9 mouse cellular contexts compared by ENCODE assay signal in the genomic region with DNA sequence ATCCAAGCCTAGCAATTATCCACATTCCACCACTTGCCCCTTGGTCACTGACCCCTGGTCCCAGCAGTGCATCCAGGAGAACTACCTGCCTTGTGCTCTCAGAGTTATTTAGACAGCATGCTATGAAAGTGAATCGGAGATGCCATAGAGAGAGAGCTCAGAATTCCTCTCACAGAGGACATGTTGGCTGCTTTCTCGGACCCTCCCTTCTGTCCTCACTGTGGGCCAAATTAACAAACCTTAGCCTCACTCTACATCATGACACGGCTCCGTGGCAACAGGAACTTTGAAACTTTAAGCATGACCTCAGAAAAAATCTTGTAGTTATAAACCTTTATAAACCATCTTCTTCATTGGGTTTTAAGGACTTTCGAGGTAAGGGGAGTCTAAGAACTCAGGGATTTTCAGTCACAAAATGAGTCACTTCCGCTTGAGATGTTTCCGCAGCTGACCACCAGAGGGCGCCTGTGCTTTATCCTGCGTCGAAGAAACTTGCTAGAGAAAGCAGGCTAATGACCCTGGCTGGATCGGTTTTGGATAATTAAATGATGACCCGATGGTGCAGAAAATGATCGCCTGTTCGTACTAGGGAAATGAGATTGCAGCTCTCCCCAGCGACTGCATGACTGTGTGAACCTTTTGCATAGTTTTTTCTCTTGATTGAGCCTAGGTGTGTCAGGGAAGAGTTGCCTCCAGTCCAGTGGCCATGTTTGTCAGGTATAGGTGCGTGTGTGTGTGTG.
DNase-seq lines count a peak whose midpoint lies in the region; ATAC-seq lines count a peak whose summit lies in the region.
"Had no signal": no experiment of that assay in that cellular context is flagged by ENCODE, and none has a peak within 500 bp of the region (broad histone marks: within the 10 kb centered on the region; RNA-seq: fewer than 3 reads in every experiment).

No protein-coding gene starts in this region.

- 31% methylated on average over 16 of the region's 16 CpGs for WGBS in embryonic facial prominence, embryonic 11.5 days
- WGBS in heart, embryonic 13.5 days: 30% methylated on average over 16 of the region's 16 CpGs

- no peaks in the 10 kb centered on the region for H3K27me3 ChIP-seq in embryonic facial prominence, embryonic 11.5 days (ENCODE audit: control insufficient read depth, insufficient read depth, low read length)
- no peaks in the 10 kb centered on the region for H3K27me3 ChIP-seq in heart, embryonic 13.5 days (replicated peaks)
- H3K27me3 ChIP-seq: limb, embryonic 15.5 days had no signal

- peak; percentile 29 for DNase-seq in MEL-GATA-1-ER (ENCODE audit: extremely low read depth, low read depth)
- peak; percentile 12 to 36 for DNase-seq in adrenal gland, postnatal 4 days (ENCODE audit: low spot score in 2 of 2)
- peak; percentile 83 for DNase-seq in embryonic facial prominence, embryonic 11.5 days (ENCODE audit: low spot score)
- DNase-seq in kidney, postnatal 36 days: peak; percentile 56 to 86
- peak; percentile 71 for DNase-seq in lung, postnatal 36 days
- DNase-seq in retina, postnatal 7 days (ENCODE audit: low read depth, low spot score): peak; percentile 58

- no peaks in the 10 kb centered on the region for H3K36me3 ChIP-seq in embryonic facial prominence, embryonic 11.5 days (replicated peaks; ENCODE audit: control insufficient read depth, insufficient read depth, low read depth, low read length)
- H3K36me3 ChIP-seq in heart, embryonic 13.5 days: no peaks in the 10 kb centered on the region
- H3K36me3 ChIP-seq: limb, embryonic 15.5 days had no signal

- H3K9ac ChIP-seq in embryonic facial prominence, embryonic 11.5 days (replicated peaks; ENCODE audit: low read length): no peak overlapping the region
- H3K9ac ChIP-seq in heart, embryonic 13.5 days: no peak overlapping the region
- H3K9ac ChIP-seq: limb, embryonic 15.5 days had no signal

- no peak for ATAC-seq in embryonic facial prominence, embryonic 11.5 days (replicated peaks; ENCODE audit: insufficient number of reproducible peaks, low FRiP score, low TSS enrichment, low read depth)
- ATAC-seq in heart, embryonic 13.5 days (ENCODE audit: extremely low read depth, insufficient number of reproducible peaks, low FRiP score, low TSS enrichment): no peak
- no peak for ATAC-seq in activated CD4-positive, CD25-positive, alpha-beta regulatory T cell, adult 4 months

- no peaks in the 10 kb centered on the region for H3K9me3 ChIP-seq in embryonic facial prominence, embryonic 11.5 days (replicated peaks; ENCODE audit: control insufficient read depth, low read length)
- H3K9me3 ChIP-seq in heart, embryonic 13.5 days: no peaks in the 10 kb centered on the region
- H3K9me3 ChIP-seq: limb, embryonic 15.5 days had no signal

- H3K4me2 ChIP-seq in embryonic facial prominence, embryonic 11.5 days (ENCODE audit: low read depth, low read length): no peak overlapping the region
- 0 out of 2 replicates have a peak overlapping the region, but pooled peaks have one; percentile 5 for H3K4me2 ChIP-seq in heart, embryonic 13.5 days
- H3K4me2 ChIP-seq: limb, embryonic 15.5 days had no signal

- no peak overlapping the region for H3K27ac ChIP-seq in embryonic facial prominence, embryonic 11.5 days (replicated peaks; ENCODE audit: low read depth, low read length)
- no peak overlapping the region for H3K27ac ChIP-seq in heart, embryonic 13.5 days (replicated peaks)
- H3K27ac ChIP-seq: limb, embryonic 15.5 days had no signal

- no peaks in the 10 kb centered on the region for H3K4me1 ChIP-seq in embryonic facial prominence, embryonic 11.5 days (ENCODE audit: control insufficient read depth, insufficient read depth, low read length)
- peaks cover 6% of the 10 kb centered on the region for H3K4me1 ChIP-seq in heart, embryonic 13.5 days
- H3K4me1 ChIP-seq: limb, embryonic 15.5 days had no signal

- no peak overlapping the region for H3K4me3 ChIP-seq in embryonic facial prominence, embryonic 11.5 days (ENCODE audit: low read depth, low read length)
- no peak overlapping the region for H3K4me3 ChIP-seq in heart, embryonic 13.5 days
- H3K4me3 ChIP-seq: limb, embryonic 15.5 days had no signal

Comparison
In these comparisons a context has a peak if more than half of its experiments do, and no peak if none do; other contexts are left out.
1. DNase-seq: peak in every context shown above with its lines; median percentile 83 in embryonic facial prominence, embryonic 11.5 days; 71 in kidney, postnatal 36 days; 71 in lung, postnatal 36 days; 58 in retina, postnatal 7 days; 29 in MEL-GATA-1-ER; 24 in adrenal gland, postnatal 4 days.